Mouse (Mus musculus) CD8-positive naive resting alpha-beta T cell, adult 2 months (primary cell): Measurements from ENCODE around the gene Gm10134.
A peak's percentile ranks its signal among the peaks of the same experiment; 100 is the strongest.
"Not testable (repeated sequence)": the region's sequence is repeated elsewhere in the genome, so short reads cannot be mapped to it uniquely, and the experiment has no call there.

ENCODE experiments used
- DNase-seq, 2 experiments: peaks; one replicate each; pipeline ENCODE4 v3.0.0; 2022; ENCODE audit warnings: low read depth in 2 of 2, low spot score in 2 of 2

Gene Gm10134

DNA sequence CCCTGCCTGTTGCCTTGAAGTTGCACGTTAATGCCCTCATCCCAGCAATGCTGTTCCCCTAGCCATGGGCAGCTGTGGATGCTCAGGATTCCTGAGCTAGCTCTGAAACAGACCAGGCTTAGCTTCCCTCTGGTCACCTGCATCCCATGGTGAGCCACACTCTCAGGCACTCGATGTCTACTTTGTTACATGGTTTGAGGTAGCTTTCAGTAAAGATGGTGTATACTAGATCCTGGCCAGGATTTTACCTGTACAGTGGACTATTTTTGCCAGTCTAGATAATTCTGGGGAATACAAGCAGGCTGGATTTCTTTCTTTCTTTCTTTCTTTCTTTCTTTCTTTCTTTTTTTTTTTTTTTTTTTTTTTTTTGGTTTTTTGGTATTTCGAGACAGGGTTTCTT, at the start of gene Gm10134:
TSS of gene Gm10134 (plus strand) at position 301 of the 400 bp plus-strand sequence.
- DNase-seq = no peak

- no peak for DNase-seq
Observed at GRCm38 (mm10) chr2:28456616-28457015, 49.3 kb upstream of the Gm10134 start.

- peak; percentile 63 to 70 for DNase-seq
Observed at GRCm38 (mm10) chr2:28463919-28464318, 42.0 kb upstream of the Gm10134 start.

DNA sequence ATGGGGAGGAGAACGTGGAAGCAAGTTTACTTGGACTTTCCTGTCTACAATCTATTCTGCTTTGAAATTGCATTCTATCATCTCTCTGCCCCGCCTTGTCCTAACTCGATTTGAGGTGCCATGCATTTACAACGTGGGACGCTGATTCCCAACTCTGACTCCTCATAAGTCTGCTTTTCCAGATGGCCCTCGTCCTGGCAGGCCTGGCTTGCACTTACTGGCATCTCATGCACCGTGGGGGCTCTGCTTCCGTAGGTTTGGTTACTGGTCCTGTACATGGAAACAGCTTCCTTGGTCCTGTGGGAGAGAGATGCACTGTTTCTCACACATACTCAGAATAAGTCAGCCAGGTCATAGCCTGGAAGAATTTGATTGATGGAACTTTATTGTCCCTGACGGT, 41.0 kb upstream of the Gm10134 start:
- DNase-seq = no peak

- peak in 1 of 2 experiments; percentile 50 for DNase-seq
Observed at GRCm38 (mm10) chr2:28465836-28466518, 39.9 kb upstream of the Gm10134 start, which contains the start of gene 1700007K13Rik. 1700007K13Rik (minus strand) TSS chr2:28466332.

- peak; percentile 72 to 78 for DNase-seq
Observed at GRCm38 (mm10) chr2:28467860-28468485, 37.9 kb upstream of the Gm10134 start, which contains the start of gene Mrps2. Mrps2 (plus strand) TSS chr2:28468066.

DNA sequence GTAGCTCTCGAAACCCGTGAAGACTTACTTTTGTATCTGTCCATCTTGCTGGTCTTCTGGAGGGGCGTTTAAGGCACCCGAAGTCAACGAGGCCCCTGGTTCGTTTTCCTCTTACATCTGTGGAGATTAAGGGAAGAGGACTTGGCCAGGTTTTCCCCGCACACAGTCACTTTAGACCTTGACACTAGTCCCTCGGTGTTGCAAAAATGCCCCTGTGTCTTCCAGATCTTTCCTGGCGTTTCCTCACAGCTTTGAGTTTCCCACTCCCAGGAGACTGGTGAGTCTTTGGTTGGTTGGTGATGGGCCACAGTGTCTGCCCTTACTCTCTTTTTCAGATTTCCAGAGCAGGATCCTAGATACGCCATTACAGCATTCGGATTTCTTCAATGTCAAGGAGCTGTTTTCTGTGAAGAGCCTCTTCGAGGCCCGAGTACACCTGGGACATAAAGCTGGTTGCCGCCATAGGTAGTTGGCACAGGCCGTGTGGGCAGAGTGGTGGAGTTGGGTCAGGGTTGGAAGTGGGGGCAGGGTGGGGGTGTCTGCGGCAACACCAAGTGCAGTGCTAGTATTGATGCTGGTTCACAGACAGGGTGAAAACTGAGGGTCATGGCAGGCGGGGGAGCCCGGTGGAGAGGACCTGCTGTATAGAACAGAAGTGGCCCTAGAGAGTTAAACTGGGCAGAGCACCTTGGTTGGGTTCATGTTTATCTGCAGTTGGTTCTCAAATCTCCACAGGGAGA, 37.2 kb upstream of the Gm10134 start:
- no peak for DNase-seq

GRCm38 (mm10) chr2:28469461-28469860, 36.4 kb upstream of the Gm10134 start:
- DNase-seq = no peak

DNA sequence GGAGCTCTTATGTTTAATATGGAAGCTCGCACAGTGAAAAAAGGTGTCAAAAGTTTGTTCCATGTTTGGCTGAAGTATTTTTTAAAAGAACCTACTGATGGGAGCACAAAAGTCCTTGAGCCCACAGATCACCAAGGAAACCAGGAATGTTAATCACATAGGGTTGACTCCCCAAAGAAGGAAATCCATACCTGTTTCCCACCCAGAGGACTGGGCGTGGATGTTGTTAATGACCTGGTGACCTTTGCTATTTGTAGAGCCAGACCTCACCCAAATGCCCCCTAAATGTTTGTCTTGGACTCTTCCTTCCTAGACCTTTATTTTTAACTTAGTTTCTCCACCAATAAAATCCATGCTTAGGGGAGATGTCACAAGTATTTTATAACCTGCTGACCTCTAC, 35.3 kb upstream of the Gm10134 start:
- DNase-seq = no peak

DNA sequence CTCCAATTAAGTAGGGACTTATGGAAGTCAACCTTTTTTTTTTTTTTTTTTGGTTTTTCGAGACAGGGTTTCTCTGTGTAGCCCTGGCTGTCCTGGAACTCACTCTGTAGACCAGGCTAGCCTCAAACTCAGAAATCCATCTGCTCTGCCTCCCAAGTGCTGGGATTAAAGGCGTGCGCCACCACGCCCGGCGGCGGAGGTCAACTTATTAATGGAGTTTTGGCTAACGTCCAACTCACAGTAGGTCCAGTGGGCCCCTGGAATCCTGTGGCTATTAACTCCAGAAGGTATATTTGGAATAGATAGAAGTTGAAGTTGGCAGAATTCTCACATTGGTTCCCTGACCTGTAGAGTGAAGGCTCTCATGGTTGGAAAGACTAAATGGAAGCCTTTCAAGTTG, 33.9 kb upstream of the Gm10134 start:
- not testable (repeated sequence) for DNase-seq

- DNase-seq = not testable (repeated sequence)
Observed at GRCm38 (mm10) chr2:28477993-28478392, 27.9 kb upstream of the Gm10134 start.

GRCm38 (mm10) chr2:28479208-28480204, 26.4 kb upstream of the Gm10134 start:
- no peak for DNase-seq

DNA sequence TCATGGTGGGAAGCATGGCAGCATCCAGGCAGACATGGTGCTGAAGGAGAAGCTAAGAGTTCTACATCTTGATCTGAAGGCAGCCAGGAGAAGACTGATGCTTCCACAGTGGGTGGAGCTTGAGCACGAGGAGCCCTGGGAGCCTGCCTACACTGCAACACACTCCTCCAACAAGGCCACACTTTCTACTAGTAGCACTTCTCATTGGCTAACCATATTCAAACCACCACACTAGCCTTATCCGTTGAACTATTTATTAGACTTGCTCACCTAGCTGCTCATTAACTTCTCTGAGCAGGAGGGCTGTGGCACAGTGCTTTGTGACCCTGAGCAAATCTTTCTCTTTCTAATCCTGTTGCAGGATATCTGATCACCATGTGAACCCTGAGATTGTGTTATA, 22.0 kb upstream of the Gm10134 start:
- no peak for DNase-seq

- DNase-seq = no peak
Observed at GRCm38 (mm10) chr2:28494521-28494920, 11.4 kb upstream of the Gm10134 start.

- DNase-seq = no peak
Observed at GRCm38 (mm10) chr2:28495207-28495756, 10.6 kb upstream of the Gm10134 start.

DNA sequence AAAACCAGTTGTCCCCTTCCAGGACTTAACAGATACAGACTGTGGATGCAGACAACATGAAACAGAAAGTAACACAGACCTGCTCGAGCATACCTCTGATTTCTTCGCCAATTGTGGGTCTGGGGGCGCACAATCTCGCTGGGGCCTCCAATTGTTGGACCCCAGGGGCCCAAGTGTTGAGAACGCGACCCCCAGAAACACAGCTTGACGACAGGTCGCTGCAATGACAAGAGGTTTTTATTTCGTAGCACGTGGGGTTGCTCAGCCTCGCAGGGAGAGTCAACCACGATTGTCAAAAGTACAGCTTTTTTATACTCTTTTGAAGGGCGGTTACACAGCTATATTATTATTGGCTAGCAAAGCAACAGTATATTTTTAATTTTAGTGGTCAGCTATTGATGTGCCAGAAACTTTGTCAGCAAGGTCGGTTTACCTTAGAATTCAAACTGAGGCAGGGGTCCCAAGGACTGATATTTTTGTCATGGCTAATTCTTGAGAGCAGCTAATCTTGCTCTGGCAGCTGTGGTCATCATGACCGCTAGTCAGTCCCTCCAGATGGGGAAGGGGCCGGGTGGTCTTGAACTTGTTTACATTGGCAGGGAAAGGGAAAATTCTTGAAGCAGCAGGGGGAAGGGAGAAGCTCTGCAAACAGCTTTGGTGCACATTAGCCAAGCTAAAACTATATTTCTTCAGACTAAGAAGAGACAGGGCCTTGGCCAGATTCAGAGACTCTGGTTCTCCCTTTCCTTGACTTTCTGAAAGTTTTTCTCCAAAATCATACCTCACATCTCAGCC, 9.9 kb upstream of the Gm10134 start:
- no peak for DNase-seq

DNA sequence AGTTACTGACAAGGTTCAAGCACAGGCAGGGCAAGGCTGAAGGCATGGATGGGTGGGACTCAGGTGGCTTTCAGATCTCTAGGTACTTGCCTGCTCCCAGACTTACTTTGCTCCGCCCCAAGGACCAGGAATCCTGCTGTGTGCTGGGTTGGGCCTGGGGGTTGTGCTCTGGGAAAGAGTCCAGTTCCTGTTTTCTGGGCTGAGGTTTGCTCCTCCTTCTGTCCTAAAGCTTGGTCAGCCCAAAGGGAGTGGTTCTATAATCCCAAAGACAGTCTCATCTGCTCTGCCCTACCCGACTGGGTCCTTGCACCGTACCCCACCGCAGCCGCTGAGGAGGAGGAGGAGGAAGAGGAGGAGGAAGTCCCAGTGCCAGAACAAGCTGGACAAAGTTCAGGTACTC, 9.2 kb upstream of the Gm10134 start, which contains the start of gene Gbgt1:
TSS of gene Gbgt1 (plus strand) at position 221 of the 400 bp plus-strand sequence.
- DNase-seq = no peak

DNA sequence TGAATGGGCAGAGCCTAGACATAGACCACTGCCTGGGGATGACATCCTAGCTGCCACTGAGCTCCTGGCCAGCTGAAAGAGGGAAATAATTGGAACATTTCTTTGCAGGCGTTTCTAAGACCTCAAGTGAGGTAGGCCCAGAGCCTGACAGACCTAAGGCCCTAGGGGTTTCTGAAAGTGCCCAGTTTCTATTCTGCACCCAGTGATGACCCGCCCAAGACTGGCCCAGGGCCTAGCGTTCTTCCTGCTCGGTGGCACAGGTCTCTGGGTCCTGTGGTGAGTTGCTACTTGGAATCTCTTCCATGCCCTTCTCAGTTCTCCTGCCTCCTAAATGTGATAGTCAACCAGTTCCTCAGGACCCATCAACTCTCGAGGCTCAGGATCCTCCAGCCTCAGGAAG, 8.3 kb upstream of the Gm10134 start:
- DNase-seq = no peak

DNA sequence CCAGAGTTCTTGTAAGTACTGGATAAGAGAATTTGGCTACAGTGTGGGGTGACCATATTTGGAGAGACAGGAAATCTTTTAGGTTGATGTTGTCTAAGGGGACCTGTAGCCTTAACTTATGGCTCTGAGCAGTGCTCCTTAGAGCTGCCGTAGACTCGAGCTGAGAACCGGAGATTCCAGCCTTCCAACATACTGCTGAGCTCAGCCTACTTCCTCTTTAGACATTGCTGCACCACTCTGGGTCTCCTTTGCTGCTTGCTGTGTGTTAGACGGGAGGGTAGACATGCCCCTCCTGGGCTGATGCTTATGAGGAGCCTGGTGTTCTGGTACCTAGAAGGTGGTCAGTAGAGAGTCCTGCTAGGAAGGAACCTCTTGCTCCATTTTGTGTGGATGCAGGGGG, 7.5 kb upstream of the Gm10134 start:
- no peak for DNase-seq

GRCm38 (mm10) chr2:28502987-28503386, 2.9 kb upstream of the Gm10134 start:
- no peak for DNase-seq
